Mouse (Mus musculus) small intestine, adult 2 months (tissue): ENCODE results near the gene Tmod2.

Experiments used
- CTCF ChIP-seq: fragments of 200-500 bp; IDR thresholded peaks from 2 replicates; pipeline ENCODE4 v1.5.1; 2012; ENCODE audit warnings: low read depth, mild to moderate bottlenecking, control low read depth, inconsistent platforms, low read length, moderate library complexity, mixed read lengths; ENCODE audit not compliant: insufficient replicate concordance, insufficient read length; ENCODE audit errors: extremely low read depth
- POLR2A ChIP-seq: fragments of 200-500 bp; IDR thresholded peaks from 2 replicates; pipeline ENCODE4 v1.6.1; 2012; ENCODE audit warnings: low read depth, mild to moderate bottlenecking, control low read depth, inconsistent platforms, low read length, moderate library complexity

DNA sequence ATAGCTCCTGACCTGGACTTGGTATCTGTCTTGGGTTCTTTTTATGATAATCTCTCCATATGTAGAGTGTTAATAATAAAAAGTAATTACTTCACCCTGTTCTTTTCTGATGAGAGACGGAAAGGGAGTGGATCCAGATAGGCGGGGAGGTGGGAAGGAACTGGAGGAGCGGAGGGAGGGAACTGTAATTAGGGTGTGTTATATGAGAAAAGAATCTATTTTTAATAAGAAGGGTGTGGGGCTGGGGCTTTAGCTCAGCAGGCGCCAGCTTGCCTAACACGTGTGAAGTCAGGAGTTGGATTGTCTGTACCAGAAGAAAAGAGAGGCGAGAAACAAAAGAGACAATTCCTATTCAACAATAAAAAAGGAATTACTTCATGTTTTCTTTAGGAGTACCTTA lies 87.5 kb downstream of the Tmod2 start:
- TF ChIP-seq CTCF: no peak
- no peak for TF ChIP-seq POLR2A
